Mouse (Mus musculus) small intestine, adult 2 months (tissue): ENCODE results near the gene Mark4. TPM values are rescaled to one million over a fixed set of nuclear protein-coding genes. Genes with fewer than 3 reads are reported as not detected.

Experiments used
- H3K27ac ChIP-seq: fragments of 200-500 bp; 2 replicates; pipeline ENCODE4 v1.5.1; 2012; ENCODE audit warnings: low read depth, low read length, control low read depth, inconsistent platforms; ENCODE audit not compliant: insufficient read depth
- H3K27me3 ChIP-seq: fragments of 200-500 bp; 2 replicates; pipeline ENCODE4 v1.6.1; 2012; ENCODE audit warnings: mild to moderate bottlenecking, moderate library complexity, low read length, inconsistent platforms; ENCODE audit not compliant: control insufficient read depth, insufficient read depth
- H3K36me3 ChIP-seq: fragments of 200-500 bp; 2 replicates; pipeline ENCODE4 v1.6.1; 2012; ENCODE audit warnings: mild to moderate bottlenecking, low read length, control low read depth, inconsistent platforms; ENCODE audit not compliant: control insufficient read depth, insufficient read depth
- H3K4me1 ChIP-seq: fragments of 200-500 bp; 2 replicates; pipeline ENCODE4 v1.6.1; 2012; ENCODE audit warnings: low read length, inconsistent platforms, mixed read lengths; ENCODE audit not compliant: control insufficient read depth, insufficient read depth, insufficient read length
- H3K4me3 ChIP-seq: fragments of 200-500 bp; 2 replicates; pipeline ENCODE4 v1.5.1; 2012; ENCODE audit warnings: low read depth, mild to moderate bottlenecking, control low read depth, inconsistent platforms, low read length, moderate library complexity
- CTCF ChIP-seq: fragments of 200-500 bp; IDR thresholded peaks from 2 replicates; pipeline ENCODE4 v1.5.1; 2012; ENCODE audit warnings: low read depth, mild to moderate bottlenecking, control low read depth, inconsistent platforms, low read length, moderate library complexity, mixed read lengths; ENCODE audit not compliant: insufficient replicate concordance, insufficient read length; ENCODE audit errors: extremely low read depth
- POLR2A ChIP-seq: fragments of 200-500 bp; IDR thresholded peaks from 2 replicates; pipeline ENCODE4 v1.6.1; 2012; ENCODE audit warnings: low read depth, mild to moderate bottlenecking, control low read depth, inconsistent platforms, low read length, moderate library complexity
- WGBS: fragments of 180-500 bp; shearing (Covaris S2); methylation state at CpG from one replicate; pipeline ENCODE4 v1.1.7; 2018; 5-methylcytosine and 5-hydroxymethylcytosine counted together
- polyA plus RNA-seq: library from polyadenylated mRNA; depleted of rRNA; stranded (reverse); fragments of >200 nt; gene quantifications from 2 replicates; pipeline ENCODE4 v1.2.3, GENCODE M21; 2012

The Mark4 gene
- polyA plus RNA-seq, 1 experiment: 27.4 TPM

- peaks cover 11% of the 10 kb centered on the region for H3K4me1 ChIP-seq
- H3K27me3 ChIP-seq: peaks cover 7% of the 10 kb centered on the region
- 76% methylated on average over 9 of the region's 9 CpGs for WGBS
- no peak overlapping the region for H3K27ac ChIP-seq
- H3K4me3 ChIP-seq: no peak overlapping the region
- no peaks in the 10 kb centered on the region for H3K36me3 ChIP-seq
- TF ChIP-seq CTCF: no peak
- no peak for TF ChIP-seq POLR2A
Measured at GRCm38 (mm10) chr7:19402535-19403112, 56.0 kb downstream of the Mark4 start.

DNA sequence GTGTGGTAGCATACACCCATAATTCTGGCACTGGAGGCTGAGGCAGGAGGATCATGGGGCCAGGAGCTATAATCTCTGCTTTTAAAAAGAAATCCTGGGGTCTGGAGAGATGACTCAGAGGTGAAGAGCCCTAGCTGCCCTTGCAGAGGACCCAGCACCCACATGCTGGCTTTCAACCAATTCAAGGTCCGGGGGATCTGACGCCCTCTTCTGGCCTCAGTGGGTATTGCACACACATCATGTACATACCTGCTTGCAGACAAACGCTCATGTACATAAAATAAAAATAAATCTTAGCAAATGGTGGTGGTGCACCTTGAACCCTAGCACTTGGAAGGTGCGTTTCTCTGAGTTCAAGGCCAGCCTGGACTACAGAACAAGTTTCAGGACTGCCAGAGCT is 57.7 kb downstream of the Mark4 start:
- no peak overlapping the region for H3K4me3 ChIP-seq
- H3K27me3 ChIP-seq: peaks cover 7% of the 10 kb centered on the region
- 86% methylated on average over 4 of the region's 4 CpGs for WGBS
- no peak for TF ChIP-seq POLR2A
- TF ChIP-seq CTCF: peak; percentile 39; the same call in 1 of the 2 replicates
- H3K4me1 ChIP-seq: peaks cover 11% of the 10 kb centered on the region
- H3K27ac ChIP-seq: no peak overlapping the region
- H3K36me3 ChIP-seq: no peaks in the 10 kb centered on the region

DNA sequence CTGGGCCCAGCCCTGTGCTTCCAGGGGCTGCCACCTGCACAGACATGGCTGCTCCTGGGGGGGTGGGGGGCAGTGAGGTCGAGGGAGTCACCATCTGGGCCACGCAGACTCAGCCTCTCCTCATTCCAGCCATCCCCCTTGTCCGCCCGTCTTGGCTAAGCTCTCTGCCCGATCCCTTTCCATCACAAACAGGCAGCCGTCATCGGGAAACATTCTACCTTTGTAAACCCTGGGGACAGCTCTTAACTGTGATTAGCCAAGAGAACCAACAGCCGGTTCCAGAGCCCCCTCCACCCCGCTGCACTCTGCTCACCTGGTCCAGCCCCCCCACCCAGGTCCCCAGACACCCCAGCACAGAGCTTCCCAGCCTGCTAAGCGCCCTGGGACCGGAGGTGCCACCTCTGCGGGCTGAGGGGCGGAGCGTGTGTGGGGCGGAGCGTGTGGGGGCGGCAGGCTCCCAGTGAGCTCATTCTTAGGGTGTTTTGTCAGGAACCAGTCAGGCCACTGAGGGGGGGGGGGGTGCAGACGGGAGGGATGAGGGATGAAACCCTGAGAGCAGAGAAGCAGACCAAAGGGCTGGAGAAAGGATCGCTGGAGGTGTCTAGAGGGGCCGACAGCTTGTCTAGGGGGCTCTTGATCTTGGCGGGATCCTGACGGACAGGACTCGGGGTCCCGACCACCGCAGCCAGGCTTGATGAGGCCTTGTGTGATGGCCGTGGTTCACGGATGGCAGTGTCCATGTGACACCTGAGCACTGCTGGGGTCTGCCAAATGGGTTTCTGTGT is 58.9 kb downstream of the Mark4 start:
- WGBS: 5% methylated on average over 27 of the region's 27 CpGs
- H3K4me1 ChIP-seq: peaks cover 9% of the 10 kb centered on the region
- peak overlapping the region; percentile 17 for H3K4me3 ChIP-seq
- H3K27ac ChIP-seq: no peak overlapping the region
- H3K27me3 ChIP-seq: peaks cover 7% of the 10 kb centered on the region
- H3K36me3 ChIP-seq: peaks cover 7% of the 10 kb centered on the region
- TF ChIP-seq CTCF: no peak
- TF ChIP-seq POLR2A: no peak

DNA sequence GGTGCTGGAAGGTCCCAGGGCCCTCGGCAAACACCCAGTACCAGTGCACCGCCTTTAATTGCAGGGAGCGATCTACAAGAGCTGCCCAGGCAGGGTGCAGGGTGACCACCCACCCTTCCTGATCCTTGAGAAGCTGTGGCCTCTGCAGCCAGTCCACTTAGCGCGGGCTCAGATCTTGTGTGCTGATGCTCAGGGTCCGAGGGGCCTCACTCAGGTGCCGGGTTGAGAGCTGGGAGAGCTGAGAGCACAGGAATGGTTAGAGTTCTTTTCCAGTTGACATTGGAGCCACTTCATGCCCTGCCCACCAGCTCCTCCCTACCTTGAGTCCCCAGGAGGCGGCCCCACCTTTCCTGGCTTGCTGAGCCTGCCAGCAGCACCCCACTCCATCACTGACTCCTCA is 64.1 kb downstream of the Mark4 start:
- Histone ChIP-seq H3K4me3 (no peak overlapping the region), H3K36me3 (peaks cover 51% of the 10 kb centered on the region), H3K4me1 (0 out of 2 replicates have a peak, but pooled peaks cover 3% of the 10 kb centered on the region), H3K27ac (no peak overlapping the region), H3K27me3 (no peaks in the 10 kb centered on the region)
- TF ChIP-seq CTCF: no peak
- no peak for TF ChIP-seq POLR2A
- 87% methylated on average over 8 of the region's 8 CpGs for WGBS

DNA sequence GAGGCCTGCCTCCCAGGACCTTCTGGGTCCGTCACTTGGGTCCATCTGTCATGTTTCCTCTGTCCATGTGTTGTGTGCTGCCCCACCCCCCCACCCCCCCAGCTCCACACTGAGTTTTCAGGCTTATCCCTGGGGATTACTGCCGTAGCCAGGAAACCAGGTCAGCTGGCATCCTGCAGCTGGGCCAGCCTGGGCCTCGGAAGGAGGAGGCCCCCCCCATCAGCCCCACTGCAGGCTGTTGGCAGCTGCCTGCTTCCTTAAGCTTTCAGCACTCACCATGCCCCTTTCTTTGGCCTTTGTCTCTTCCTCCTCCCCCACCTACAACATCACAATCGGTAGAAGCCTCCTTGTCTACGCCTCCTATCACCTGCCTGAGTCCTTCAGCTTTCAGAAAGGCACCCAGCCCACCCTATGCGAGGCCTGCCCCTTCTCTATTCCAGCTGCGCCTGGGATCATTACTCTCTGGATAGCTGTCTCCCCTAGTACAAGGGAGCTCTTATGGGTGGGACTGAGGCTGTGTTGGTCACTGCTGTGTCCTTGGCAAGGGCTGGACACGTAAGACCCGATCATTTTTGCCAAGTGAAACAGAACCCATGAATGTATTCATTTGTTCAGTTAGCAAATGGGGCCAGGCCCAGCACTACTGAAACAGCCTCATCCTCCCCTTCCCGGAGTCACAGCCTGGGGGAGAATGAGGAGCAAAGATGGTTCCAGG is 69.8 kb downstream of the Mark4 start:
- 82% methylated on average over 10 of the region's 10 CpGs for WGBS
- H3K36me3 ChIP-seq: peaks cover 73% of the 10 kb centered on the region

DNA sequence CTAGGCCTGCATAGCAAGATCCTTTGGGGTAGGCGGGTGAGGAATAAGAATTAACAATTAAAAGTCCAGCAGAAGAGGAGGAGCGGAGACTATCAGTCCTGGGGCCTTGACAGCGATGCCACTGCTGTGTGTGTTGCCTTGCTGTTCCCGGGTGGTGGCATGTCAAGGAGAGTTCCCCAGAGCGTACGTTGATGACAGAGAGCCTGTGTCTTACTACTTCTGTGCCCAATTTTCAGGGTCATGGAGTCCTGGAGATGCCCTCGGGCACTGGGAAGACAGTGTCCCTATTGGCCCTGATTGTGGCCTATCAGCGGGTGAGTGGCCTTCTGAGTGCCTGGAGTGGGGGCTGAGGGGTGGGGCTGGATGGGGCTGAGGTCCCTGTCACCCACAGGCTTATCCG is 74.9 kb downstream of the Mark4 start:
- peaks cover 32% of the 10 kb centered on the region for H3K36me3 ChIP-seq
- 91% methylated on average over 9 of the region's 9 CpGs for WGBS
- no peak overlapping the region for H3K4me3 ChIP-seq
- TF ChIP-seq CTCF: no peak
- no peak for TF ChIP-seq POLR2A
- no peak overlapping the region for H3K27ac ChIP-seq
- no peaks in the 10 kb centered on the region for H3K27me3 ChIP-seq
- H3K4me1 ChIP-seq: no peaks in the 10 kb centered on the region

More for the DNA sequence above, 69.8 kb downstream of the Mark4 start:
- no peaks in the 10 kb centered on the region for H3K27me3 ChIP-seq
- no peak overlapping the region for H3K4me3 ChIP-seq
- TF ChIP-seq CTCF (no peak), POLR2A (0 out of 2 replicates have a peak, but pooled peaks have one; percentile 14)
- no peaks in the 10 kb centered on the region for H3K4me1 ChIP-seq
- no peak overlapping the region for H3K27ac ChIP-seq

DNA sequence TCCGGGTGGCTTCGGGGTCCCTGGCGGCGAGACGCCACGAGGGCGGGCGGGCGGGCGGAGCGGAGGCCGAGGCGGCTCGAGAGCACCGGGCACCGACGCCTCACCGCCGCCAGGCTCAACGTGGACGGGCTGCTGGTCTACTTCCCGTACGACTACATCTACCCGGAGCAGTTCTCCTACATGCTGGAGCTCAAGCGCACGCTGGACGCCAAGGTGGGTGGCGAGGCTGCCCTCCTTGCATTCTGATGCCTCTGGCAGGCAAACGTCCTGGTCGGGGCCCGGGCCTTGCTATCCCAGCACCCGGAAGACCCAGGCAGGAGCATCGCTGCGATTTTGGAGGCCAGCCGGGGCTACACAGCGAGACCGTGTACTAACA is 76.5 kb downstream of the Mark4 start:
- Histone ChIP-seq H3K27me3 (no peaks in the 10 kb centered on the region), H3K27ac (no peak overlapping the region), H3K4me3 (peak overlapping the region; percentile 90), H3K4me1 (no peaks in the 10 kb centered on the region), H3K36me3 (peaks cover 21% of the 10 kb centered on the region)
- under 1% methylated on average over 37 of the region's 37 CpGs for WGBS
- TF ChIP-seq CTCF (no peak), POLR2A (no peak)
